Mouse (Mus musculus) granulocyte monocyte progenitor cell, adult 5-6 weeks (primary cell): ENCODE measurements around the gene Gm3404. TPM values are rescaled to one million over a fixed set of nuclear protein-coding genes. Genes with fewer than 3 reads are reported as not detected.
"Not testable (repeated sequence)": the region's sequence is repeated elsewhere in the genome, so short reads cannot be mapped to it uniquely, and the experiment has no call there.

Source experiments
- ATAC-seq: replicated peaks from 2 replicates; pipeline ENCODE4 v1.8.0; 2016; ENCODE audit warnings: mild to moderate bottlenecking, moderate TSS enrichment, inconsistent platforms; ENCODE audit not compliant: poor library complexity, severe bottlenecking
- total RNA-seq, 2 experiments: library from RNA; stranded (forward) in 1 of 2; stranded (reverse) in 1 of 2; fragments of 200-712, 200-1000 nt in 1 of 2; fragments of >200 nt in 1 of 2; fragmentation: Nextera tagmentation in 1 of 2; gene quantifications; 2 replicates each; pipeline ENCODE4 v1.2.3; 2014 to 2017

Gm3404 gene
- total RNA-seq (2014; fragmentation: Nextera tagmentation) (not detected in 2 replicates), total RNA-seq (2017) (not detected in 2 replicates)

GRCm38 (mm10) chr5:146525501-146525900, at the start of gene Gm3404:
Gm3404 (plus strand) TSS chr5:146525801.
- not testable (repeated sequence) for ATAC-seq

GRCm38 (mm10) chr5:146479564-146479963, 46.0 kb upstream of the Gm3404 start:
- ATAC-seq, result not testable (repeated sequence)

GRCm38 (mm10) chr5:146481665-146482064, 43.9 kb upstream of the Gm3404 start, which contains the start of gene Gm6408:
Gm6408 (plus strand) TSS chr5:146481965.
- not testable (repeated sequence) for ATAC-seq

GRCm38 (mm10) chr5:146488959-146489358, 36.6 kb upstream of the Gm3404 start:
- not testable (repeated sequence) for ATAC-seq

- ATAC-seq, result not testable (repeated sequence)
Measured at GRCm38 (mm10) chr5:146491063-146491462, 34.5 kb upstream of the Gm3404 start, which contains the start of gene Gm6370. Gm6370 (plus strand) TSS chr5:146491363.

- ATAC-seq, result not testable (repeated sequence)
Measured at GRCm38 (mm10) chr5:146502099-146502498, 23.5 kb upstream of the Gm3404 start, which contains the start of gene 4930449I24Rik. 4930449I24Rik (plus strand) TSS chr5:146502399.

GRCm38 (mm10) chr5:146513823-146514222, 11.8 kb upstream of the Gm3404 start, which contains the start of gene Gm3402:
Gm3402 (plus strand) TSS chr5:146514123.
- ATAC-seq, result not testable (repeated sequence)

- ATAC-seq, result not testable (repeated sequence)
Measured at GRCm38 (mm10) chr5:146537347-146537746, 11.7 kb downstream of the Gm3404 start, which contains the start of gene Gm3409. Gm3409 (plus strand) TSS chr5:146537647.

GRCm38 (mm10) chr5:146555836-146556235, 30.2 kb downstream of the Gm3404 start, which contains the start of gene Gm3415:
Gm3415 (plus strand) TSS chr5:146556136.
- not testable (repeated sequence) for ATAC-seq

- no peak for ATAC-seq
Measured at GRCm38 (mm10) chr5:146564259-146564658, 38.7 kb downstream of the Gm3404 start.

GRCm38 (mm10) chr5:146567054-146567453, 41.5 kb downstream of the Gm3404 start:
- peak; percentile 44; the same call in 1 of the 2 replicates for ATAC-seq

- not testable (repeated sequence) for ATAC-seq
Measured at GRCm38 (mm10) chr5:146570179-146570578, 44.6 kb downstream of the Gm3404 start.

- not testable (repeated sequence) for ATAC-seq
Measured at GRCm38 (mm10) chr5:146571830-146572734, 46.5 kb downstream of the Gm3404 start.

- ATAC-seq, result not testable (repeated sequence)
Measured at GRCm38 (mm10) chr5:146572735-146573042, 47.1 kb downstream of the Gm3404 start.

- no peak for ATAC-seq
Measured at GRCm38 (mm10) chr5:146576668-146577067, 51.1 kb downstream of the Gm3404 start.

Other genes starting within 250 kb of the Gm3404 start
- gene Wasf3, start 140.8 kb upstream of the Gm3404 start, total RNA-seq (2014; fragmentation: Nextera tagmentation), result not detected in 2 replicates
- gene Wasf3, start 140.8 kb upstream of the Gm3404 start, total RNA-seq (2017), result not detected in 2 replicates
- gene Gm6408, start 43.8 kb upstream of the Gm3404 start, total RNA-seq (2014; fragmentation: Nextera tagmentation), result not detected in 2 replicates
- gene Gm6408, start 43.8 kb upstream of the Gm3404 start, total RNA-seq (2017), result not detected in 2 replicates
- gene Gm6370, start 34.4 kb upstream of the Gm3404 start, total RNA-seq (2014; fragmentation: Nextera tagmentation), result not detected in 2 replicates
- gene Gm6370, start 34.4 kb upstream of the Gm3404 start, total RNA-seq (2017), result not detected in 2 replicates
- not detected in 2 replicates for gene 4930449I24Rik, start 23.4 kb upstream of the Gm3404 start, total RNA-seq (2014; fragmentation: Nextera tagmentation)
- gene 4930449I24Rik, start 23.4 kb upstream of the Gm3404 start, total RNA-seq (2017), result not detected in 2 replicates
- gene Gm3402, start 11.7 kb upstream of the Gm3404 start, total RNA-seq (2014; fragmentation: Nextera tagmentation), result not detected in 2 replicates
- not detected in 2 replicates for gene Gm3402, start 11.7 kb upstream of the Gm3404 start, total RNA-seq (2017)
- gene Gm3409, start 11.8 kb downstream of the Gm3404 start, total RNA-seq (2014; fragmentation: Nextera tagmentation), result not detected in 2 replicates
- gene Gm3409, start 11.8 kb downstream of the Gm3404 start, total RNA-seq (2017), result not detected in 2 replicates
- gene Gm3415, start 30.3 kb downstream of the Gm3404 start, total RNA-seq (2014; fragmentation: Nextera tagmentation), result not detected in 2 replicates
- gene Gm3415, start 30.3 kb downstream of the Gm3404 start, total RNA-seq (2017), result not detected in 2 replicates
- not detected in 2 replicates for gene Gpr12, start 59.4 kb downstream of the Gm3404 start, total RNA-seq (2014; fragmentation: Nextera tagmentation)
- not detected in 2 replicates for gene Gpr12, start 59.4 kb downstream of the Gm3404 start, total RNA-seq (2017)